Mouse (Mus musculus) MEL (cell line): ENCODE data around the gene Zzz3. TPM values are rescaled to one million over a fixed set of nuclear protein-coding genes. Genes with fewer than 3 reads are reported as not detected.

ENCODE experiments used
- DNase-seq: peaks from one replicate; pipeline ENCODE4 v3.0.0; 2011; ENCODE audit warnings: low read depth, low spot score
- H3K27ac ChIP-seq: 2 replicates; pipeline ENCODE4 v1.5.1; 2012; ENCODE audit warnings: low read depth, mild to moderate bottlenecking, control low read depth, low read length, moderate library complexity; ENCODE audit not compliant: control insufficient read depth
- H3K27me3 ChIP-seq, 2 experiments: fragments of 150-350 bp in 1 of 2; sonication (generic) in 1 of 2; 2 replicates each; pipeline ENCODE4 v1.6.1; 2012; ENCODE audit warnings: low read length in 2 of 2, mild to moderate bottlenecking in 2 of 2, improper control_type of control experiment in 1 of 2, moderate library complexity in 1 of 2; ENCODE audit not compliant: insufficient read depth in 2 of 2, control insufficient read depth in 1 of 2
- H3K36me3 ChIP-seq, 2 experiments: 2 replicates each; pipeline ENCODE4 v1.6.1; 2012 to 2014; ENCODE audit warnings: low read length in 2 of 2, improper control_type of control experiment in 1 of 2, inconsistent platforms in 1 of 2, mild to moderate bottlenecking in 1 of 2; ENCODE audit not compliant: insufficient read depth in 2 of 2, control insufficient read depth in 1 of 2
- H3K4me1 ChIP-seq, 2 experiments: fragments of 150-350 bp in 1 of 2; sonication (generic) in 1 of 2; 2 replicates each; pipeline ENCODE4 v1.6.1; 2012; ENCODE audit warnings: low read length in 2 of 2, improper control_type of control experiment in 1 of 2, mild to moderate bottlenecking in 1 of 2; ENCODE audit not compliant: insufficient read depth in 2 of 2, control insufficient read depth in 1 of 2
- H3K4me3 ChIP-seq, 2 experiments: fragments of 150-350 bp in 1 of 2; sonication (generic) in 1 of 2; 2 replicates each; pipeline ENCODE4 v1.5.1; 2012; ENCODE audit warnings: low read depth in 2 of 2, low read length in 2 of 2, mild to moderate bottlenecking in 2 of 2, moderate library complexity in 2 of 2, control low read depth in 1 of 2, improper control_type of control experiment in 1 of 2; ENCODE audit not compliant: control insufficient read depth in 1 of 2, insufficient read depth in 1 of 2
- H3K79me2 ChIP-seq: 2 replicates; pipeline ENCODE4 v1.6.1; 2012; ENCODE audit warnings: mild to moderate bottlenecking, low read length, moderate library complexity; ENCODE audit not compliant: control insufficient read depth, poor library complexity, insufficient read depth
- H3K9ac ChIP-seq: 2 replicates; pipeline ENCODE4 v1.6.1; 2012; ENCODE audit warnings: low read depth, mild to moderate bottlenecking, control low read depth, low read length, moderate library complexity; ENCODE audit not compliant: control insufficient read depth, poor library complexity, severe bottlenecking
- H3K9me3 ChIP-seq: fragments of 150-350 bp; sonication (generic); replicated peaks from 2 replicates; pipeline ENCODE4 v1.6.1; 2012; ENCODE audit warnings: mild to moderate bottlenecking, low read length, improper control_type of control experiment, moderate library complexity; ENCODE audit not compliant: insufficient read depth
- BHLHE40 ChIP-seq: IDR thresholded peaks from 2 replicates; pipeline ENCODE4 v1.6.1; 2012; ENCODE audit warnings: low read depth, mild to moderate bottlenecking, inconsistent platforms, low read length, improper control_type of control experiment, borderline replicate concordance
- CHD1 ChIP-seq: IDR thresholded peaks from 2 replicates; pipeline ENCODE4 v1.6.1; 2012; ENCODE audit warnings: low read depth, mild to moderate bottlenecking, inconsistent platforms, low read length, improper control_type of control experiment
- CHD2 ChIP-seq: IDR thresholded peaks from 2 replicates; pipeline ENCODE4 v1.6.1; 2011; ENCODE audit warnings: low read length, improper control_type of control experiment
- CTCF ChIP-seq, 3 experiments: IDR thresholded peaks in 2 of 3; conservative IDR thresholded peaks in 1 of 3; 2 replicates each; pipeline ENCODE4 v1.5.1; 2011 to 2012; ENCODE audit warnings: low read length in 3 of 3, low read depth in 2 of 3, mild to moderate bottlenecking in 2 of 3, improper control_type of control experiment in 1 of 3, inconsistent platforms in 1 of 3, mixed read lengths in 1 of 3, moderate library complexity in 1 of 3; ENCODE audit not compliant: control insufficient read depth in 1 of 3, insufficient read depth in 1 of 3, poor library complexity in 1 of 3, severe bottlenecking in 1 of 3
- E2F4 ChIP-seq: IDR thresholded peaks from 2 replicates; pipeline ENCODE4 v1.6.1; 2011; ENCODE audit warnings: low read depth, low read length, improper control_type of control experiment, borderline replicate concordance
- ELF1 ChIP-seq: IDR thresholded peaks from 2 replicates; pipeline ENCODE4 v1.6.1; 2014; ENCODE audit warnings: low read depth, mild to moderate bottlenecking, inconsistent platforms, low read length, improper control_type of control experiment, moderate library complexity
- GABPA ChIP-seq: IDR thresholded peaks from 2 replicates; pipeline ENCODE4 v1.6.1; 2012; ENCODE audit warnings: low read depth, mild to moderate bottlenecking, inconsistent platforms, low read length, improper control_type of control experiment, moderate library complexity
- MAFK ChIP-seq: IDR thresholded peaks from 2 replicates; pipeline ENCODE4 v1.6.1; 2011; ENCODE audit warnings: low read depth, mild to moderate bottlenecking, low read length, improper control_type of control experiment, borderline replicate concordance
- MEF2A ChIP-seq: IDR thresholded peaks from 2 replicates; pipeline ENCODE4 v1.6.1; 2014; ENCODE audit warnings: low read depth, mild to moderate bottlenecking, inconsistent platforms, low read length, improper control_type of control experiment; ENCODE audit not compliant: poor library complexity, insufficient replicate concordance, severe bottlenecking; ENCODE audit errors: extremely low read depth
- MXI1 ChIP-seq: IDR thresholded peaks from 2 replicates; pipeline ENCODE4 v1.6.1; 2011; ENCODE audit warnings: mild to moderate bottlenecking, low read depth, low read length, improper control_type of control experiment
- MYC ChIP-seq: IDR thresholded peaks from 2 replicates; pipeline ENCODE4 v1.6.1; 2011; ENCODE audit warnings: low read depth, mild to moderate bottlenecking, low read length, improper control_type of control experiment, moderate library complexity
- NRF1 ChIP-seq: IDR thresholded peaks from 2 replicates; pipeline ENCODE4 v1.6.1; 2014; ENCODE audit warnings: low read depth, mild to moderate bottlenecking, inconsistent platforms, low read length, improper control_type of control experiment, moderate library complexity; ENCODE audit not compliant: poor library complexity, insufficient read depth, severe bottlenecking
- RAD21 ChIP-seq: IDR thresholded peaks from 2 replicates; pipeline ENCODE4 v1.6.1; 2011; ENCODE audit warnings: mild to moderate bottlenecking, low read depth, low read length, improper control_type of control experiment
- SIN3A ChIP-seq: IDR thresholded peaks from 2 replicates; pipeline ENCODE4 v1.6.1; 2012; ENCODE audit warnings: low read length, improper control_type of control experiment, inconsistent platforms
- SMC3 ChIP-seq: IDR thresholded peaks from 2 replicates; pipeline ENCODE4 v1.6.1; 2011; ENCODE audit warnings: low read depth, low read length, improper control_type of control experiment
- TBP ChIP-seq: IDR thresholded peaks from 2 replicates; pipeline ENCODE4 v1.8.0; 2011; ENCODE audit warnings: low read depth, low read length, improper control_type of control experiment
- USF2 ChIP-seq, 2 experiments: IDR thresholded peaks; 2 replicates each; pipeline ENCODE4 v1.6.1; 2011 to 2012; ENCODE audit warnings: improper control_type of control experiment in 2 of 2, low read length in 2 of 2, borderline replicate concordance in 1 of 2, inconsistent platforms in 1 of 2, low read depth in 1 of 2, mild to moderate bottlenecking in 1 of 2; ENCODE audit not compliant: insufficient read depth in 1 of 2
- ZMIZ1 ChIP-seq: IDR thresholded peaks from 2 replicates; pipeline ENCODE4 v1.6.1; 2012; ENCODE audit warnings: low read depth, mild to moderate bottlenecking, inconsistent platforms, low read length, improper control_type of control experiment, moderate library complexity
- ZNF384 ChIP-seq: IDR thresholded peaks from 2 replicates; pipeline ENCODE4 v1.6.1; 2012; ENCODE audit warnings: low read depth, mild to moderate bottlenecking, inconsistent platforms, low read length, improper control_type of control experiment
- polyA plus RNA-seq, 2 experiments: library from polyadenylated mRNA; stranded (reverse) in 1 of 2; unstranded in 1 of 2; fragments of >175 nt in 1 of 2; fragments of >200 nt in 1 of 2; gene quantifications; 2 replicates each; pipeline versions ENCODE4 v1.2.1 to v1.2.4; 2012; ENCODE audit warnings: low replicate concordance in 2 of 2, low read depth in 1 of 2; ENCODE audit not compliant: insufficient read length in 2 of 2, insufficient read depth in 1 of 2, missing spikeins in 1 of 2
- total RNA-seq: library from RNA; depleted of rRNA; stranded (reverse); fragments of 300-350 nt; gene quantifications from 2 replicates; pipeline ENCODE4 v1.2.3, GENCODE M21; 2012

Zzz3 gene
- total and polyA plus RNA-seq, 3 experiments, result 46.1 to 507 (median 53.7) TPM

GRCm38 (mm10) chr3:152494667-152495360, 99.5 kb downstream of the Zzz3 start:
- Histone ChIP-seq H3K4me3 (no peak overlapping the region), H3K9ac (no peak overlapping the region), H3K36me3 (peaks cover 0 to 16% of the 10 kb centered on the region in 2 experiments; a peak in 2 of 4 replicates), H3K9me3 (no peaks in the 10 kb centered on the region), H3K79me2 (no peaks in the 10 kb centered on the region), H3K27ac (no peak overlapping the region), H3K27me3 (no peaks in the 10 kb centered on the region), H3K4me1 (peaks cover 15 to 18% of the 10 kb centered on the region in 2 experiments)
- no peak for DNase-seq
- TF ChIP-seq E2F4 (no peak), BHLHE40 (no peak), ELF1 (no peak), CTCF (IDR thresholded peaks at IDR 0.05 in 2 of 3, conservative IDR thresholded peaks at IDR 0.05 in 1 of 3; ENCODE audit: control insufficient read depth in 1 of 3, insufficient read depth in 1 of 3, low read depth in 2 of 3, low read length in 3 of 3, poor library complexity in 1 of 3, severe bottlenecking in 1 of 3) (no peak), TBP (no peak), USF2 (IDR thresholded peaks at IDR 0.05; ENCODE audit: borderline replicate concordance in 1 of 2, insufficient read depth in 1 of 2, low read depth in 1 of 2, low read length in 2 of 2) (no peak), RAD21 (no peak), NRF1 (no peak), GABPA (no peak)

- Histone ChIP-seq H3K27ac (no peak overlapping the region), H3K9ac (no peak overlapping the region), H3K9me3 (no peaks in the 10 kb centered on the region), H3K79me2 (no peaks in the 10 kb centered on the region), H3K4me1 (peaks cover 15 to 18% of the 10 kb centered on the region in 2 experiments), H3K4me3 (no peak overlapping the region), H3K36me3 (peaks cover 0 to 16% of the 10 kb centered on the region in 2 experiments; a peak in 2 of 4 replicates), H3K27me3 (no peaks in the 10 kb centered on the region)
- no peak for DNase-seq
- TF ChIP-seq CHD1, result no peak
- TF ChIP-seq MEF2A, result no peak
- no peak for TF ChIP-seq MYC
- TF ChIP-seq ZMIZ1, result no peak
- TF ChIP-seq CTCF (IDR thresholded peaks at IDR 0.05 in 2 of 3, conservative IDR thresholded peaks at IDR 0.05 in 1 of 3; ENCODE audit: control insufficient read depth in 1 of 3, insufficient read depth in 1 of 3, low read depth in 2 of 3, low read length in 3 of 3, poor library complexity in 1 of 3, severe bottlenecking in 1 of 3), result no peak
- no peak for TF ChIP-seq MAFK
- no peak for TF ChIP-seq MXI1
- no peak for TF ChIP-seq SMC3
- no peak for TF ChIP-seq ZNF384
- TF ChIP-seq CHD2, result no peak
- TF ChIP-seq USF2 (IDR thresholded peaks at IDR 0.05; ENCODE audit: borderline replicate concordance in 1 of 2, insufficient read depth in 1 of 2, low read depth in 1 of 2, low read length in 2 of 2), result no peak
- no peak for TF ChIP-seq RAD21
- TF ChIP-seq SIN3A, result no peak
Observed at GRCm38 (mm10) chr3:152495415-152495898, 100.2 kb downstream of the Zzz3 start.
